Mouse (Mus musculus) CH12F3 (cell line): ENCODE data around the gene Themis.

Source experiments
- in situ Hi-C: fragments of 300-500 bp; cut with MboI; formaldehyde crosslinking; loops from 2 replicates; pipeline ENCODE4 v1.14.3; 2020; ENCODE audit warnings: low sequenced_read_pairs

Gene Themis

GRCm38 (mm10) chr10:28799469-28799868 lies 131.3 kb downstream of the Themis start:
- in situ Hi-C loops = no loop called here

- in situ Hi-C loops = no loop called here
These were observed 137.0 kb downstream of the Themis start for GRCm38 (mm10) chr10:28805160-28805559.

DNA sequence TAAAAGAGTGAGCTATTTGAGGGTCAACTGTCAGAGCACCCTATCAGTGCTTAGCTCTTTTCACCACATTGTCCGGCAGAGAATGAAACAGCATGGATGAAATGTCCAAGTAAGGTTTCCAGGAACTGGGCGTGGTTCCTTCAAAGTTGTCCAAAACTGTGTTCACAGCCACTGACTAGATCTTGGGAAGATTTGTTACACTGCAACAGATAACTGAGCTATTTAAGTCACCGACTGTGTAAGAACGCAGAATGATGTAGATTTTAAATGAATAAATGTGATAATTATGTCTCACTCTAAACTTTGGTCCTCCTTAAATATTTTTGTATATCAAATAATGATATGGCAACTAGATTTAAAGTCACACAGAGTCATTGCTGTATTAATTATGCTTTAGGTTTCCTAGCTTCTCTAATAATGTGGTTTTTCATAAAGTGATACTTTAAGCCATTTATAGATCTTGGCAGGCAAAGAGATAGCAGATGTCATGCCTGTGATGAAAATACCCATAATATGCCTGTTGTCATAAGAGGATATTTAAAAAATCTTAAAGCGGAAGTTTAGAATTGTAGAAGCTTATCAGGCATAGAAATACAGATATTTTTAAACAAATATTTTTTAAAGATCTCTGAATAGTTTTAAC lies 143.9 kb downstream of the Themis start:
- in situ Hi-C loops = no loop called here

DNA sequence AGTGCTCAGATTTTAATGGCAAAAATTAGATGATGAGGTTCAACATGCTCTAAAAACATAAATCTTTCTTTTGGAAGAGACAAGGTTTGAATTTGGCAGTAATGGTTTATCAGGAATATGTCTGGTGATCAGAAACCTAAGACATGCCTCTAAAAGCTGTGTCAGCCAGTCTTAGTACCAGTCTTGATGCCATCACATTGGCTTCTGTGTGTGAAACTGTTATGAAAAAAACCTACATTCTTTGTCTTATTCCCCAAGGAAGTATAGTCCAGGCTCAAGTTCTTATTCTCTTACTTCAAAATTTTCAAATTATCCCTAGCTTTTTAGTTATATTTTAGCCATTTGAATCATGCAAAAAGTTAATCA lies 144.4 kb downstream of the Themis start:
- in situ Hi-C loops = no loop called here

DNA sequence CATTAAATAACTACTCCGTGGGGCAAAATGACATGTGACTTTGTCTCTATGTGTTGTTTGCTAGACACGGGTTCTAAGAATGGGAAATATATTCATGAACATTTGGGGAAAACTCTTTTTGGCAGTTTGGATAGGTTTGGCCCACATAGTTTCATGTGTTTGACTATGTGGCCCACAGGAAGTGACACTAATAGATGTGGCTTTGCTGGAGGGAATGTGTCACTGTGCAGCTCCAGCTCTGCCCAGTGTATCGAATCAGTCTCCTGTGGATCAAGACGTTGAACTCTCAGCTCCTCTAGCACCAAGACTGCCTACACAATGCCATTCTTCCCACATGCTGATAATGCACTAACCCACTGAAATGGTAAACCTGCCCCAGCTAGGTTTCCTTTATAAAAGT lies 148.0 kb downstream of the Themis start:
- in situ Hi-C loops = no loop called here

GRCm38 (mm10) chr10:28822320-28822719 lies 154.2 kb downstream of the Themis start:
- in situ Hi-C loops = no loop called here

DNA sequence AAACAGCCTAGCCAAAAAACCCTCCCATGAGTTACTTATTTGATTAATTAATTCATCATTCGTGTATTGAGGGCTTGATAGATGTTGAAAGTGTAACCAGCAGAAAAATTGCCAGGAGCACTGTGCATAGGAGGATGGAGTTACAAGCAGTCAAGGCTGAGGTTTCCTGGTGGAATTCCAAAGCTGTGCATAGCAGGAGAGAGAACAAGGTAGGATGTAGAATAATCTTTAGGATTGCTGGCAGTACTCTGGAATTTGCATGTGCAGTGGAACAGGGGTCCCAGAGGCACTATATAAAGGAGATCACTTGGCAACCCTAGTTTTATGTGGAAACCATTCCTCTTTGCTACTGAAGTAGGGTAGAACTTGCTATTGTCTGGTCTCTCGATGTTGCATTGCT lies 174.4 kb downstream of the Themis start:
- in situ Hi-C loops = no loop called here

DNA sequence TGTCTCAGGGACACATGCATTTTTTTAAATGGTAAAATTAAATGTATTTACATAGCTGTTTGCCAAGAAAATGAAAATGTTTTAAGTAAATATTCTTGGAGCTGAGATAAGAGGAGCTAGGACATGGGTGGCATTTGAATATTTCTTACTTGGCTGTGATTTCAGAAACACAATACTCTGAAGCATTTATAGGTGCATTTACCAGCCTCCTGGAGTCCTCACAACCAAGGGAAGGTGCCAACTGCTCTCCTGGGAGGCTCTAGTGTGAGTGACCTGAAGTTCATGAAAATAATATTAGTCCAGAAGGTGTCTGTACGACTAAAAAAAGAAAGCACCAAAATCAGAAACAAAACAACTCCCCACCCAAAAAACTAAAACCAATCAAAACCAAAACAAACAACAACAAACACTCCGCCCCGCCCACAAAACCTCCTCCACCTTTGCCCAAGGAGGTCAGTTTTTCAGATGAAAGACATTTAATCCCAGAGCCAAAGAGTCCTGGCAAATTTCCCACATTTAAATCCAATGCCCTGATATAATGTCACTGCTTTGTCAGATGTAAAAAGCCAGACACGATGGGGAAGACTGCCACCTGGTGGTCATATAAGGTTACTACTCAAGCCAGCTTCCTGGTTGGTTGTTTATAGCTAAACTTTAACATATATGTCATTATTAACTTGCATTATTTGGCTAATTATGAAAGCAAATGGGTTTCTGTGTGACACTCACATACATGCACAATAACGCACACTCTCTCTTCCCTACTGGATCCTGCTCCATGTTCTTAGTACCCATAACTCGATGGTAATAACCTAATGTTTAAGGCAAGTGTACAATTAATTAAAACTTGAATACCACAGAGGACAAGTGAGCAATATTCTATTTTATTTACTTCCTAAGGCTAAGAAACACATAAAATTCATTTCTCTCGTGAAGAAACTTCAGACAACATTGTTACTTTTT lies 175.9 kb downstream of the Themis start:
- in situ Hi-C loops = no loop called here

- in situ Hi-C loops = no loop called here
These were observed 188.0 kb downstream of the Themis start for GRCm38 (mm10) chr10:28856154-28856553.

GRCm38 (mm10) chr10:28870580-28871354 lies 202.6 kb downstream of the Themis start:
- in situ Hi-C loops = no loop called here

- in situ Hi-C loops = no loop called here
These were observed 206.4 kb downstream of the Themis start for GRCm38 (mm10) chr10:28874605-28875004.

- in situ Hi-C loops = no loop called here
These were observed 219.5 kb downstream of the Themis start for GRCm38 (mm10) chr10:28887643-28888042.

- in situ Hi-C loops = no loop called here
These were observed 222.7 kb downstream of the Themis start for GRCm38 (mm10) chr10:28890886-28891285.

DNA sequence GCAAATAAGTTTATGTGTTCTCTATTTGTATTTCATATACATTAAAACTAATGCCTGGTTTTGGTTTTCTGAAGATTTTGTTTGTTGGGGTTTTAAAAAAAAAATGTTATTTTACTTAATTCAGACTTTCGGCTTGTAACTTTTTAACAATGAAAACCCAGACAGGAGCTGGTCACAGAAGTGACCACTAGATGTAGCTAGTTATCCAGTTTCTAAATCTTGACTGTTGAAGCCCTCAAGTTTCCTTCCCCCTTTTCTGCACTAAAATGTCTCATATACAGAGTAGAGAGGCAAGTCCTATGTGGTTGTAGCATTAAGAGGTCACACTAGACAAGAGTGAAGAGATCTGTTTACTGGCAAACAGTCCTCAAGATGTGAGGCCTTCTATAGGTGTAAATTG lies 230.2 kb downstream of the Themis start:
- in situ Hi-C loops = no loop called here
